Mouse (Mus musculus): Measurements from ENCODE around the gene Slc39a13.
"Not testable (repeated sequence)": the region's sequence is repeated elsewhere in the genome, so short reads cannot be mapped to it uniquely, and the experiment has no call there.

Slc39a13 gene

DNA sequence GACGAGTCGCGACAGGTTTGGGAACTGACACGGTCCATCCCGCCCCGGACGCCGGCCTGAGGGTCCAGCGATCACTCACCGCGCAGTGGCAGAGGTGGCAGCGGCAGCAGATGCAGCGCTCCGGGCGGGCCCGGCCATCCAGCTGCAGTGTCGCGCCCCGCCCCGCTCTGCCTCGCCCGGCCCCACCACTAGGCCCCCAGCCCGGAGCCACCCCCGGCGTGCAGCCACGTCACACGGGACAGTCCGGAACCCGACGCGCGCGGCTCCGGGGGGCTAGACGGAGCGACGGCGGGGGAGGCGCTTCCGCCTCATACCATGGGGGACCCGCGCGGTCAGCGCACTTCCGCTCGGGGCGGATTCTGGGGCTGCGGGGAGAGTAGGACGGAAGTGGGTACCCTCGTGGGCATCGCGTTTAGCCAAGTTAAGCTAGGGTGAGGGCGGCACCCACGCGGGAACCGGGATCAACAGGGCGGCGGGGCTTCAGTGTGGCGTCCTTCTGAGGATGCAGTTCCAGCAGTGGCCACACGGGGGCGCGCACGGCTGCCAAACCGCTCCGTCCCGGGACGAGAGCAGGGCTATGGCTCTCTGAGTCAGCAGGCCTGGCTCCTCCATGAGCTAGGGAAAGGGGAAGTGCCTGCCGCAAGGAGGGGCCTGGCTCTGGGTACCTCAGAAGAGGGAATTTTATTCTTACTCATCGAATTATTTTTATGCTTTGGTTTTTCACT lies at the start of gene Slc39a13:
TSS of gene Slc39a13 (minus strand) at position 342 of the 725 bp plus-strand sequence.
- peak; percentile 95 for DNase-seq (ENCODE audit: low spot score)

DNA sequence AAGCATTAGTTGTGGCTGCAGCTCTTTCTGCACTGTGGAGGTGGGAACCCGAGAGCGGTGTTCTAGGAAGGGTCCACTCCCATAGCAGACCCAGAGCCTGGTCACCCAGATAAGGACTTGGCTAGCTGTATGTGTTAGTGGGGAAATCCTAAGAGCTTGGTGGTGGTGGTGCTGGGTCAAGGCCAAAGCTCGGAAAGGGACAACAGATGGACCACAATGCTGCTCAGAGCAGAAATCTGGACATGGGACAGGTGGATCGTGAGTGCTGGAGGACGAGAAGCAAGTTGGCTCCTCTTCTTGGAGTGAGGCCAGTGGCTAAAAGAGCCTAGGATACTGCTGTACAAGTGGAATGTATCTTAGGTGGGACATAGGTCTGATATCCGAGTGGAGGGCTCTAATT lies 49.3 kb upstream of the Slc39a13 start:
- DNase-seq (ENCODE audit: low spot score): no peak

DNA sequence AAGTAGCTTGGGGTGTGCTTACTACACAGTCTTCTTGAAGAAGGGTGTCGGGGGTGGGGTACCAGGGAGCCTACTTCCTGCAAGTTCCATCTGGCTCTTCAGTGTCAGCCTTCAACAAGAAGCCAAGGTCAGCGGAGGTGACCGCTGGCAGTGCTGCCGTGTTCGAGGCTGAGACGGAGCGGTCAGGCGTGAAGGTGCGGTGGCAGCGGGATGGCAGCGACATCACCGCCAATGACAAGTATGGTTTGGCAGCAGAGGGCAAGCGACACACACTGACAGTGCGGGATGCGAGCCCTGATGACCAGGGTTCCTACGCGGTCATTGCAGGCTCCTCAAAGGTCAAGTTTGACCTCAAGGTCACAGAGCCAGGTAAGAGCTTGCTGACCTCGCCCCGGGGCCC lies 48.8 kb upstream of the Slc39a13 start:
- DNase-seq (ENCODE audit: low spot score): no peak

DNA sequence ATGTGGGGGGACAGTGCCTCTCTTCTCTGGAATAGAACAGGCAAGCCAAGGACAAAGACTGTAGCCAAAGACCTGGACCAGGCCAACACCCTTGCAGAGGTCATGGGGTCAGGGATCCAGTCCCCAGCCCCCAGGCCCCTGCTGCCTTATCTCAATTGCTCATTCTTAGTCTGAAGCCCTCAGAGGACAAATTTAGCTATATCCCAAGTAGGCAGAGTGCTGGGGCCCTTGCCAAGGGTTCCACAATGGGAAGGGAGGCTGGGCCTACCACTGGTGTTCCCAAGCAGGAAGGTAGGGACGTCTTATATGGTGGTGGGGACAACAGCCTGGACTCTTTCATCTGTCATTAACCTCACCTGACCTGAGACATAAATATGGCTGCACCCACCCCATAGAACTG lies 48.4 kb upstream of the Slc39a13 start:
- DNase-seq (ENCODE audit: low spot score): no peak

DNA sequence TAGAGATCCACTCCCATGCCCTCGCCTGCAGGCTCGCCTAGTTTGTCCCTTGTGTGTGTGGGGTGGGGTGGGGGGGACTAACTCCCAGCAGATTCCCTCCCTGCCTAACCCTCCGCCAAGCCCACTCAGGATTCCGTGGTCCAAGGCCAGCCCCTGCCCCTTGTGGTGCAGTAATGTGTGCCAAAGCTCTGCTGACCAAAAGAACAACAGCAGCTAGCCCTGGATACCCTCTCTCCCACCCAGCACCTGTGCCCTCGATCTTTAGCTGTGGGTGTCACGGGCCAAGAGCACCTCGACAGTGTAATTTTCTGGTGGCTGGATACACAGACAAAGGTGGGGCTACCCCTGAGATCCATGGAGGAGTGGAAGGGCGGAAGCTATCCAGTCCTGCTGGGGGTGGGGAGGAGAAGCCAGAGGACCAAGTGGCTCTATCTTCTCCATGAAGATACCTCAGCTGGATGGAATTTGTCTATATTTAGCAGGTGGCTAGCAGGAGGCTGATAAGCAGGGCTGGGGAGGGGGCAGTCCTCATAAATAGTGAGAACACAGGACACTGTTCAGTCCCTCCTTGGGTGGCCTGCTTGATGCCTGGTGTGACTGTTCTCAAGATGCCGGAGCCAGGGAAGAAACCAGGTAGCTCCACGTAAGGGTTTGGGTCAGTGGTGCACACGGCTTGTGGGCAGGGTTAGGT lies 47.5 kb upstream of the Slc39a13 start, which contains the start of gene Mybpc3:
TSS of gene Mybpc3 (plus strand) at position 560 of the 691 bp plus-strand sequence.
- DNase-seq (ENCODE audit: low spot score): no peak

DNA sequence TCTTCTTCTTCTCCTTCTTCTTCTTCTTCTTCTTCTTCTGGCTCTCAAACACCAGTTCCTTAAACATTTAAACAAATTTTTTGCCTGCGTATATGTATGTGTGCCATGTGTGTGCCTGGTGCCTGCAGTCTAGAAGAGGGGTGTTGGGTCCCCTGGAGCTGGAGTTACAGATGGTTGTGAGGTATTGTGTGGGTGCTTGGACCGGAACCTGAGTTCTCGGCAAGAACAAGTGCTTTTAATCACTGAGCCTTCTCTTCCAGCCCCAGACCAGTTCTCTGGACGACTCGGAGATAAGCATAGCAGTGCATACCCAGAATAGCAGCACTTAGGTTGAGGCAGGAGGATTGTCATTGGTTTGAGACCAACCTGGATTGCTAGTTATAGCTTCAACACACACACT lies 46.6 kb upstream of the Slc39a13 start:
- no peak for DNase-seq (ENCODE audit: low spot score)

DNA sequence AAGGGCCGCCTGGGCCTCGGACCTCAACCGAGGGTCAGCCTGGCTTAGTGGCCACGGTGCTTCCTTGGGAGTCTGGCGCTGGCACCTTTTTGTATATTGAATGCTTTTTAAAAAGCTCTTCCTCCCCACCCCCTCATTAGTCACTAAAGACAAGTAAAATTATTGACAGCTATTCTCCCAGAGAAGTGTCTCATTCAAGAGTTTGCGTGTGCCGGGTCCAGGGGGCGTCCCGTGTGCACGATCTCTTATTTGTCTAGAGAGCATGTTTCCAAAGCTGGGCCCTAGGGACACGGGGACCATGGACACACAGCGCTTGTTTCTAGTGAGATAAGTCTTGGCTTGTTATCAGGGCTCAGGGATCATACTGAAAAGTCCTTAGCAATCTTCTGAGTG lies 45.4 kb upstream of the Slc39a13 start:
- no peak for DNase-seq (ENCODE audit: low spot score)

DNA sequence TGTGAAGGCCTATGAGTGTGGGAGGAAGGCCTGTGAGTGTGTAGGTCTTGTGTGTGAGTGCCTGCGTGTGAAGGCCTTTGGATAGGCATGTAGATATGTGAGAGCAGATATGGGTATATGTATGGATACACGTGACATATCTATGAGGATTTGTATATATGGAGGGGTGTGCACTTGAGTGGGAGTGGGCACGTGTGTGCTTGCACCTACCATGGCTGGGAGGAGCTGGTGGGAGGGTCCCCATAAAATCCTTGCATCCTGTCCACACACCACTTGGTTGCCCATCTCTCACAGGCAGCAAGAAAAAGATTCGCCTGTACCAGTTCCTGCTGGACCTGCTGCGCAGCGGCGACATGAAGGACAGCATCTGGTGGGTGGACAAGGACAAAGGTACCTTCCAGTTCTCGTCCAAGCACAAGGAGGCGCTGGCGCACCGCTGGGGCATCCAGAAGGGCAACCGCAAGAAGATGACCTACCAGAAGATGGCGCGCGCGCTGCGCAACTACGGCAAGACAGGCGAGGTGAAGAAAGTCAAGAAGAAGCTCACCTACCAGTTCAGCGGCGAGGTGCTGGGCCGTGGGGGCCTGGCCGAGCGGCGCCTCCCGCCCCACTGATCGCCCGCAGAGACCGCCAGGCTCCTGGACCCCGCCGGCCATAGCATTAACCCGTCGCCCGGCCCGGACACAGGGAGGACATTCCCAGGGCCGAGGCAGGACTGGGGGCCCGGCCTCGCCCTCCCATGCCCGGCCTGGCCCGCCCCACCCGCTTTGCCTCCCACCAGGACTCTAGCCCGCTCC lies 44.8 kb upstream of the Slc39a13 start:
- DNase-seq (ENCODE audit: low spot score): peak; percentile 98

DNA sequence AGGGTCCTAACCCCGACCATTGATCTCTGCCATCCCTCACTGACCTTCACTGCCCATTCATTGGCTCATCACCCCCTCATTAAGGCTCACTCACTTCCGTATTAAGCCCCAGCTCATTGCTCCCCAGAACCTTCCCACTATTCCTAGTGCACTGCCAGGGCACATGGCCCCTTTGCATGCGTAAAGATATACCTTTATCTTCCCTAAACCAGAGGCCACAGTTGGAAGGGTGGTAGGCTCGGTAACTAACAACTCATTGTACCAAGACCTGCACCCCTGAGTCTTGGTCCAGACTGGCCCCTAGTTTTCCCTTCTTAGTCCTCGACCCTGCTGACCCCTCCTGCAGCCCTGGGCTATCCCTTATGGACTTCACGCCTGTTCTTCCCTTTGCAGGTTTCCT lies 43.6 kb upstream of the Slc39a13 start:
- no peak for DNase-seq (ENCODE audit: low spot score)

DNA sequence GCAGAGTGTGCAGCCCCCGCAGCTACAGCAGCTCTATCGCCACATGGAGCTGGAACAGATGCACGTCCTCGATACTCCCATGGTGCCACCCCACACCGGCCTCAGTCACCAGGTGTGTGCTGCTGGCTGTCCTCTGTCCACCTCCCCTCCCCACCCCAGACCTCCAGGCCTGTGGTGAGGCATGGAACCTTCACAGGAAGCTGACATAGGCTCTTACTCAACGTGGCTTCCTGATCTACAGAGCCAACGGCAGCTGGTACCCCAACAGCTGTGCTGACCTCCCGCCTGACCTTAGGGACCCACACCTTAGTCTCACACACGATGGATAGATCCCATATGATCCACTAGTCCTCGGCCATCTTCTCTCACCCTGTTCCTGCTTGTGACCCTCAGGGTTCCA lies 43.1 kb upstream of the Slc39a13 start:
- DNase-seq (ENCODE audit: low spot score): no peak

DNA sequence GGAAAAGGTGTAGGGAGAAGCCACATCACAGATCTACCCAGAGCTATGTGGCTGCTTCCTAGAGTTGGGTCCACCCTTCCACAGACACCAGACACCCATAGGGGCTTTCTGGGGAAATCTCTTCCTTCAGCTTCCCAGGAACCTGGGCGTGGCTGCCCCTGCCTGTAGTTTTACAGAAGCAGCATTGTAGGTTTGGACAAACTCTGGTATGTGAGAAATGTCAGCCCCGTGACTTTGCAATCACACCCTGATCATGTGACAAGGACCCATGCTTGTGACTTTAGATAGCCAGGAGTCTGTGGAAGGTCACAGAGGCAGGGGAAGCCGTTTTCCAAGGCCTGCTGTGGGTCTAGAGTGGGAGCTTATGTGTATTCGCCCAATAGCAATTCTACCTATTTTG lies 42.3 kb upstream of the Slc39a13 start:
- DNase-seq (ENCODE audit: low spot score): no peak

DNA sequence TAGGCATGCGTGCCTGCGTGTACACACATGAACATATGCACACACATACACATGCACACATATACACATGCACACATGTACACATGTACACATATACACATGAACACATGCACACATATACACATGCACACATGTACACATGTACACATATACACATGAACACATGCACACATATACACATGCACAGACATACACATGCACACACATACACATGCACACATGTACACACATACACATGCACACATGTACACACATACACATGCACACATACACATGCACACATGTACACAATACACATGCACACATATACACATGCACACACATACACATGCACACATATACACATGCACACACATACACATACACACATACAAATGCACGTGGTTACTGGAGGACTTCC lies 41.6 kb upstream of the Slc39a13 start:
- DNase-seq (ENCODE audit: low spot score): not testable (repeated sequence)

DNA sequence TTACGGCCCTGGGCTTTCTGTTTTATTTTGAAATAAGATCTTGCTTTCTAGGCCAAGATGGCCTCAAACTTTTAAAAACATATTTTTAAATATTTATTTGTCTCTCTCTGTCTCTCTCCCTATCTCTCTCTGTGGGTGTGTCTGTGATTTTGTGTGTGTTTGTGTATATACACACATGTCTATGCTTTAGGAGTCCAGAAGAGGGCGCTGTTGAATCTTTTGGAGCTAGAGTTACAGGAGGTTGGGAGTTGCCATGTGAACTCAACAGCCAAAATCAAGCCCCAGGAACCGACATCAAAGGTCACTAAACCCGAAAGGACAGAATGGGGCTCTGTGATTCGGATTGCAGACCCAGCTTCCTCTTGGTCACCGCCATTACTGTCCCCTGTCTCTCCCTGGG lies 40.2 kb upstream of the Slc39a13 start:
- no peak for DNase-seq (ENCODE audit: low spot score)

DNA sequence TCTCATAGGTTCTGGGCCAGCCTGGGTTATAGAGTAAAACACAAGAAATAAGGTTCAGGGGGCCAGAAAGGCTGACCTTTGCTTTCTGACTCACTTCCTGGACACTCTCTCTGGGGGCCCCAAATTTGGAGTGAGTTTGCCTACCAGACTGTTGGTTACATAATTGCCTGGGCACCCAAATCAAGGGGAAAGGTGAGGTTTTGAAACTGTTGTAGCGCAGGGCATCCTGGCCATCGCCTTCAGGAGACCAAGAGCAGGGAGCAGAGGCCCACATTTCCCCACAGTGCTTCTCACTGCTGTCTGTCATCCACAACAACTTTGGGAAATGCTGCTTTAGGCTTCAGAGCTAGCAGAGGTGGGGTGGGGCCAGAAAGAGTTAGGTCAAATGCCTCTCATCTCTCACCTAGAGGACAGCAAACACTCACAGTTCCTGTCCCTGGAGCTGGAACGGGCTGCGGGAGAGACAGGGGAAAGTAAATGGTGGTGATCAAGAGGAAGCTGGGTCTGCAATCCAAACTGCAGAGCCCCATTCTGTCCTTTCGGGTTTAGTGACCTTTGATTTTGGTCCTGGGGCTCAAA lies 39.7 kb upstream of the Slc39a13 start:
- no peak for DNase-seq (ENCODE audit: low spot score)

DNA sequence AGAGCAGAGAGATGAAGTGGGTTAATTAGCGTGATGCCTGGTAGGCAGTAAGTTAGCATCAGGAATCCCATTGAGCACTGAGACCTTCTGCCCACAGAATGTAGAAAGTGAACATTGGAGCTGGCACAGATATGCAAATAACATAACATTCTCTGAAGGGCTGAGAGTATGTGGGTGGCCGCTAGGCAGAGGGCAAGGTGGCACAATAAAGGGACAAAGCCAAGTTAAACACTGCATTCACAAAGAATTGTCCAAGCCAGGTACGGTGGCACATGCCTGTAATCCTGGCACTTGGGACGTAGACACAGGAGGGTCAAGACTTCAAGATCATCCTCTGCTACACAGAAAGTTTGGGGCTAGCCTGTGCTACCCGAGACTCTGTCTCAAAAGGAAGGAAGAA lies 39.0 kb upstream of the Slc39a13 start:
- no peak for DNase-seq (ENCODE audit: low spot score)

DNA sequence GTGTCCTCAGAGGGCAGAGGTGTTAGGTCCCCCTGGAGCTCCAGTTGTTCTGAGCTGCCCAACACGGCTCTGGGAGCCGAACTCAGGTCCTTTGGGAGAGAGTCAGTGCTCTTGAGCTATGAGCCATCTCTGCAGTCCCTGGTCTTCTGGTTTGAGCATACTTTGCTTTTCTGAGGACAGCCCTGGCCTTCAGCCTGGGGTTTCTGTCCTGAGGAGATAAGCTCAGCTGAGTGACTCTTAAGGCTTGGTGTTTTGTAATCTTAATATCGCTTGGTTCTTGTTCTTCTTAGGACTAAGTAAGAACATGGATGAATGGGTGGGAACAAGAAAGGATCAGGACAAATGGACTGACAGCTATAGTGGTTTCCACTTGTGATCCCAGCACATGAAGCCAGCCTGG lies 37.9 kb upstream of the Slc39a13 start:
- DNase-seq (ENCODE audit: low spot score): no peak

DNA sequence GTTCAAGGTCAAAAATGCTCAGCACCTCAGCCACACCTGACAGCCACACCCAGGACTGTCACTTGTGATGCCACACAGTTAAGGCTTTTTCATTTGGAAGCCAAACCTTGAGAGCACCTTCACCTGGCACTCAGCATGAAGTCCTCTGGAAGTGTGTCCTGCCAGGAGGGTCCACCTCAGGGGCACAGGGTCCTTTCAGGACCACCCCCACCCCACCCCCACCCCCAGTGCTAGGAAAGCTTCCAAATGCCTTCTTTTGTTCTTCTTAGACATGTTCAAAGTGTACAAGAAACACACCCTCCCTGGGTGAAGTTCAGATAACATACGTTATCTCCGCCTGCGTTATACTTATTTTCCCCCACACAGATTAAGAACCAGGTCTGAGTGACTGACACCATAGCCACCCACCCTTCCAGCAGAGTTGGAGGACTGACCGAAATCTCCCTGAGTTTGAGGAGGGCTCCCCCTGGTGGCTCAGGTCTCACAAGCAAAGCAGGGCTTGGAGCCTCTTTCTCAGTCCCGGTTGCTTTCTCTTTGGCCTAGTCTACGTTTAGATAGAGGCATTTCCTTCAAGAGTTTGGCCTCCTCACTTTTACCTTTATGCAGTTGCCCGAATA lies 31.0 kb upstream of the Slc39a13 start:
- peak; percentile 93 for DNase-seq (ENCODE audit: low spot score)

DNA sequence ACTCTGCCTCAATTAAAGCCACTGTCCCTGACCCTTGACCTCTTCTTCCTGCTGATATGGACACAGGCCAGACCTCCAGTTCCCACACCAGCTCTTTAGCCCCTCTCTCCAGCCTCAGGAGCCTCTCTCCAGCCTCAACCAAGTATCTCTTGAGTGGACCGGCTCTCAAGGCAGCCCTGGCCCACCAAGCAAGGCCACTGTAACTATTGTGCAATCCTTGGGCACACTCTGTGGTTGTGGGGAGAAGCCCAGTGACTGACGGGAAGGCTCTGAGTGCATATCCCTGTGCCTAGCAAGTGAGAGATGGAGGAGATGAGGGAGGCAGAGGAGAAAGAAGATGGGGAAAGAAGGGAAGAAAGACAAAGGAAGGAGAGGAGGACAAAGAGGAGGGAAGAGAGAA lies 27.9 kb upstream of the Slc39a13 start:
- DNase-seq (ENCODE audit: low spot score): no peak

DNA sequence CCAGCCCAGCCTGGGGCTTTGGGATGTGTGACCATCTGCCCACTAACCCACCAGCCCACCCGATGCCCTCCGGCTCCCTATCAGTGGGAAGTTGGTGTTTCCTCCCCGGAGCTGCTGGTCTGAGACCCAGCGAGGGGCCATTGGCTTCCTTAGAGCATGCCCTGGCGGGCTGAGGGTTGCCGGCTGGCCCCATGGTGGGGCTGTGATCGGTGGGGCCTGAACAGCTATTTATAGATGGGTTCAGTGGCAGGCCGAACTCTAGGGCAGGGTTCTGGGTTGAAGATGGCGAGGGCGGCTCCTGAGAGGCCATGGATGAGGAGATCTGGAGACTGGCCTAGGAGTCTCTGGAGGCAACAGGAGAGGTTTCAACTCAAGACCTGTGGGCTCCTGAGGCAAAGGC lies 26.8 kb upstream of the Slc39a13 start:
- no peak for DNase-seq (ENCODE audit: low spot score)

DNA sequence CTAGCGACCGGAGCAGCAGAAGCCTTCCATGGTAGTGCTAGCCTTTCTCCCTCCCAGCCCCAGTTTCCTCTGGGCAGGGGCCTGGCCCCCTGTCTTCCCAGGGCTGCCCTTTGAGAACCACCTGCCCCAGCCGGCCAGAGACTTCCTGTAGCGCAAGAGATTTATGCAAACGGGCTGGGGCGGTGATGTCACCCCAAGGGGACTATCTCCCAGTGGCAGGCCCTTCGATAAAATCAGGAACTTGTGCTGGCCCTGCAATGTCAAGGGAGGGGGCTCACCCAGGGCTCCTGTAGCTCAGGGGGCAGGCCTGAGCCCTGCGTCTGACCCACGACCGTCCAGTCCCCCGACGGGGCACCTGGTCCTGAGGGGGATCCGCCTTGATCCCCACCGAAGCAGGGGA lies 26.3 kb upstream of the Slc39a13 start:
- no peak for DNase-seq (ENCODE audit: low spot score)

DNA sequence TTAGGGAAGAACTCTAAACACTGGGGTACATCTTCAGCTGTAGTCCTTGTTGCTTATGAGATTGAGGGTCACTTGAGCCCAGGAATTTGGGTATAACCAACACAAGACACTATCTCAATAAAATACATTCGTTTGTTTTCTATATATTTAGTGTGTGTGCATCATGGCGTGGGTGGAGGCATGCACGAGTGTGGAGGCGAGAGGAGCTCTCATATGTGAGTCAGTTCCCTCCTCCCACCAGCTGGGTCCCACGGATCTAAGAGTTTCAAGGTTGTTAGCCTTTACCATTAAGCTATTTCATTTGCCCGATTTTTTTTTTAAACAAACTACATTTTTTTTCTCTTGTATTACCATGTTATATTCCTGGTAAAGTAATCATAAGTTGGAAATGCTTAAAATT lies 20.6 kb upstream of the Slc39a13 start:
- no peak for DNase-seq (ENCODE audit: low spot score)

DNA sequence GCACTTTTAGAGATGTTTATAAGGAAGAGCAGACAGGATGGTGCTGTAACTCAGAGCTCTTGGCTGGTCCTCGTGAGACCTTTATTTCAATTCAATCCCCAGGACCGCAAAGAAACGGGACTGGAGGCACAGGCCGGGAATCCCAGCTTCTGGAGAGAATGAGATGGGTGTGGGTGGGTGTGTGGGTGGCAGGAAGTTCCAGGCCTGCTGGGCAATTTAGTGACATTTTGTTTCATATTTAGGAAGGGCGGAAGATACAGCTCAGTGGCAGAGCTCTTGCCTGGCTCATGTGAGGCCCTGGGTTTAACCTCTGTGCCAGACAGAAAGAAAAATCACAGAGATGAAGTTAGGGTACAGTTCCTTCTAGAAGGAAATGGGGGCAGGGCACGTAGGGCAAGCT lies 20.0 kb upstream of the Slc39a13 start:
- DNase-seq (ENCODE audit: low spot score): no peak
